ENCODE assay signal across 24 mouse cellular contexts in the genomic region with DNA sequence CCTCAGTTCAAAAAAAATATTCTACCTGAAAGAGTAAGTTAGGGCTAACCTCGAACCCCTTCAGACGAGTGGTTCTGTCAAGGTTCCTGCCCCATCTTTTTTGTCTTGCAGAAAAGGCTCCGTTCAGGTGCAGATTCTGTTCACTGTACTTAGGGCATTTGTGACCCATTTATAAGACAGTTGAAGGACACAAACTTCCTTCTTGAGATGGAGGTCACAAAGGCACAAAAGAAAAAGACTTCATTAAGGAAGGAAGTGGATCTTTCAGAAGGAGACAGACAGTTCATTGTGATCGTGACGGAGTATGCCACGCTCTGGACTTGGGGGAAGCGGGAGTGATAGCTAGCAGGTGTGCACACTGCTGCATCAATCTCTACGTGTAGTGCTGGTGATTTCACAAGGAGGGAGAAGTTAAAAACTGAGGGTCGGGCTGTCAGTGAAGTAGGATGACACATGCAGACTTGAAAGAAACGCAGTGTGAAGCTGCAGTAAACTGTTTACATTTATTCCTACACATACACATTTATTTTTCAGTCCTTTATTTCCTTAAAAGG. TPM values are rescaled to one million over a fixed set of nuclear protein-coding genes. Genes with fewer than 3 reads are reported as not detected.
DNase-seq lines count a peak whose midpoint lies in the region; ATAC-seq lines count a peak whose summit lies in the region.
"Had no signal": no experiment of that assay in that cellular context is flagged by ENCODE, and none has a peak within 500 bp of the region (broad histone marks: within the 10 kb centered on the region; RNA-seq: fewer than 3 reads in every experiment).

No protein-coding gene starts in this region.

- H3K9me3 ChIP-seq in lung, embryonic 15.5 days: no peaks in the 10 kb centered on the region
- H3K9me3 ChIP-seq in stomach, embryonic 16.5 days (replicated peaks; ENCODE audit: control insufficient read depth, low read length): no peaks in the 10 kb centered on the region
- H3K9me3 ChIP-seq: heart, embryonic 10.5 days; limb, embryonic 10.5 days had no signal

- H3K4me3 ChIP-seq in lung, embryonic 15.5 days: no peak overlapping the region
- H3K4me3 ChIP-seq in stomach, embryonic 16.5 days (replicated peaks; ENCODE audit: low read length): no peak overlapping the region; the same call in 1 of the 2 replicates
- H3K4me3 ChIP-seq: embryonic facial prominence, embryonic 13.5 days; erythroblast, embryonic 14.5 days; heart, embryonic 10.5 days; hindbrain, embryonic 10.5 days; limb, embryonic 10.5 days; megakaryocyte, embryonic 14.5 days had no signal

- no peaks in the 10 kb centered on the region for H3K27me3 ChIP-seq in lung, embryonic 15.5 days
- H3K27me3 ChIP-seq in stomach, embryonic 16.5 days (ENCODE audit: control insufficient read depth, insufficient read depth, low read length): no peaks in the 10 kb centered on the region
- H3K27me3 ChIP-seq: embryonic facial prominence, embryonic 13.5 days; megakaryocyte, embryonic 14.5 days had no signal

- peak overlapping the region; percentile 13; the same call in 1 of the 2 replicates for H3K4me2 ChIP-seq in lung, embryonic 15.5 days
- H3K4me2 ChIP-seq in stomach, embryonic 16.5 days (ENCODE audit: low read depth, low read length): peak overlapping the region; percentile 5; the same call in 1 of the 2 replicates
- H3K4me2 ChIP-seq: embryonic facial prominence, embryonic 13.5 days had no signal

- ATAC-seq in lung, embryonic 15.5 days (ENCODE audit: borderline replicate concordance, extremely low read depth, low FRiP score, low TSS enrichment): no peak
- ATAC-seq in granulocyte monocyte progenitor cell, adult 5-6 weeks (replicated peaks; ENCODE audit: poor library complexity, severe bottlenecking): peak; percentile 69
- ATAC-seq in stomach, embryonic 16.5 days (ENCODE audit: insufficient read depth, low FRiP score): no peak
- ATAC-seq: forebrain, embryonic 14.5 days had no signal

- H3K4me1 ChIP-seq in lung, embryonic 15.5 days: no peaks in the 10 kb centered on the region
- H3K4me1 ChIP-seq in stomach, embryonic 16.5 days (ENCODE audit: control insufficient read depth, insufficient read depth, low read length): no peaks in the 10 kb centered on the region
- H3K4me1 ChIP-seq: embryonic facial prominence, embryonic 13.5 days; heart, embryonic 10.5 days; hindbrain, embryonic 10.5 days; limb, embryonic 10.5 days; megakaryocyte, embryonic 14.5 days had no signal

- H3K36me3 ChIP-seq in lung, embryonic 15.5 days: no peaks in the 10 kb centered on the region
- H3K36me3 ChIP-seq in stomach, embryonic 16.5 days (ENCODE audit: control insufficient read depth, insufficient read depth, low read length): no peaks in the 10 kb centered on the region
- H3K36me3 ChIP-seq: embryonic facial prominence, embryonic 13.5 days; heart, embryonic 10.5 days; hindbrain, embryonic 10.5 days; limb, embryonic 10.5 days had no signal

- 24% methylated on average over 10 of the region's 10 CpGs for WGBS in lung, embryonic 15.5 days
- WGBS in stomach, embryonic 16.5 days: 28% methylated on average over 10 of the region's 10 CpGs

- DNase-seq in lung, postnatal 14 days: no peak
- DNase-seq in R1 (ENCODE audit: low read depth, low spot score): peak; percentile 80
- no peak for DNase-seq in thymus, postnatal 36 days
- DNase-seq in layer of hippocampus, postnatal 25 days (ENCODE audit: extremely low spot score in 1 of 2, low spot score in 1 of 2): no peak
- DNase-seq: adrenal gland, postnatal 36 days; cerebellum, adult 11 months; cerebellum, postnatal 14 days; kidney, adult 11 months; kidney, postnatal 4 days; liver; midbrain, embryonic 14.5 days; right cerebral cortex, postnatal 14 days; spleen, adult 18-20 months; thymus, adult 2 months had no signal

- H3K27ac ChIP-seq in lung, embryonic 15.5 days: no peak overlapping the region
- H3K27ac ChIP-seq in stomach, embryonic 16.5 days (ENCODE audit: low read length): no peak overlapping the region
- H3K27ac ChIP-seq: embryonic facial prominence, embryonic 13.5 days; heart, embryonic 10.5 days; hindbrain, embryonic 10.5 days; limb, embryonic 10.5 days had no signal

- H3K9ac ChIP-seq in lung, embryonic 15.5 days: no peak overlapping the region
- H3K9ac ChIP-seq in stomach, embryonic 16.5 days (ENCODE audit: low read length): no peak overlapping the region
- H3K9ac ChIP-seq: embryonic facial prominence, embryonic 13.5 days had no signal

RNA-seq across cellular contexts. Expression of a gene that starts 34.4 kb away (rescaled TPM):
- 14.1 and 16.7 TPM in 2 replicates for polyA plus RNA-seq in lung, embryonic 15.5 days (2015; fragmentation: Nextera tagmentation; extraction: Ambion mirVana)
- 8.7 and 18.6 TPM in 2 replicates for total RNA-seq in granulocyte monocyte progenitor cell, adult 5-6 weeks (2014; fragmentation: Nextera tagmentation)
- total RNA-seq in granulocyte monocyte progenitor cell, adult 5-6 weeks (2017): 33.5 and 34.2 TPM in 2 replicates
- polyA plus RNA-seq in stomach, embryonic 16.5 days (2015; fragmentation: Nextera tagmentation; extraction: Ambion mirVana): 12.9 and 14.2 TPM in 2 replicates
- 10 to 100 TPM; 11.4 TPM for total RNA-seq in layer of hippocampus, postnatal 25 days (2021)

RNA-seq across cellular contexts. Expression of a gene that starts 52.7 kb away (rescaled TPM):
- polyA plus RNA-seq in lung, embryonic 15.5 days (2015; fragmentation: Nextera tagmentation; extraction: Ambion mirVana): 84.3 and 92.5 TPM in 2 replicates
- total RNA-seq in granulocyte monocyte progenitor cell, adult 5-6 weeks (2014; fragmentation: Nextera tagmentation): 29.8 and 59.8 TPM in 2 replicates
- total RNA-seq in granulocyte monocyte progenitor cell, adult 5-6 weeks (2017): 49.0 and 57.4 TPM in 2 replicates
- polyA plus RNA-seq in stomach, embryonic 16.5 days (2015; fragmentation: Nextera tagmentation; extraction: Ambion mirVana): 49.4 and 53.7 TPM in 2 replicates
- total RNA-seq in layer of hippocampus, postnatal 25 days (2021): 1 to 10 TPM; 1.0 to 1.3 TPM

Comparison
In these comparisons a context has a peak if more than half of its experiments do, and no peak if none do; other contexts are left out.
1. RNA of a gene that starts 52.7 kb away (total RNA-seq): 29.8 to 59.8 TPM in granulocyte monocyte progenitor cell, adult 5-6 weeks; 1.0 to 1.3 TPM in layer of hippocampus, postnatal 25 days; every median in the first group is over 10 times any median in the second.